Mouse (Mus musculus): ENCODE results near the gene Adssl1. TPM values are rescaled to one million over a fixed set of nuclear protein-coding genes. Genes with fewer than 3 reads are reported as not detected.

Adssl1 gene
- polyA plus RNA-seq, 1 experiment = 202 TPM

- Histone ChIP-seq H3K4me3 (peak overlapping the region; percentile 60), H3K36me3 (ENCODE audit: control insufficient read depth, insufficient read depth) (peaks cover 13% of the 10 kb centered on the region), H3ac (ENCODE audit: control insufficient read depth, insufficient read length) (peak overlapping the region; percentile 95), H3K4me2 (ENCODE audit: low read depth) (peak overlapping the region; percentile 66), H3K27me3 (ENCODE audit: control insufficient read depth, insufficient read depth, insufficient read length) (no peaks in the 10 kb centered on the region), H3K79me2 (ENCODE audit: control insufficient read depth, insufficient read depth) (peaks cover 54% of the 10 kb centered on the region)
- TF ChIP-seq SRF (IDR thresholded peaks at IDR 0.05; ENCODE audit: control insufficient read depth, insufficient read length, low read depth) (no peak), POLR2AphosphoS2 (IDR thresholded peaks at IDR 0.05; ENCODE audit: insufficient read length, low read depth) (peak; percentile 55), E2F4 (IDR thresholded peaks at IDR 0.05; ENCODE audit: insufficient read depth) (no peak), CEBPB (IDR thresholded peaks at IDR 0.05; ENCODE audit: insufficient read depth, poor library complexity, severe bottlenecking) (no peak), MYOD1 (IDR thresholded peaks at IDR 0.05; ENCODE audit: control insufficient read depth in 1 of 3, insufficient read length in 2 of 3, low read depth in 2 of 3) (peak; percentile 16 to 24 (median 23)), REST (IDR thresholded peaks at IDR 0.05; ENCODE audit: insufficient read depth, insufficient read length) (no peak), USF1 (IDR thresholded peaks at IDR 0.05; ENCODE audit: low read depth) (no peak), POLR2A (IDR thresholded peaks at IDR 0.05; ENCODE audit: insufficient read length, low read depth) (no peak), MYOG (IDR thresholded peaks at IDR 0.05; ENCODE audit: control insufficient read depth in 1 of 3, insufficient read depth in 1 of 3, insufficient read length in 2 of 3, low read depth in 2 of 3) (peak in 2 of 3 experiments; percentile 27 to 43), TCF12 (IDR thresholded peaks at IDR 0.05; ENCODE audit: insufficient read depth, poor library complexity, severe bottlenecking) (no peak)
Measured at GRCm38 (mm10) chr12:112672744-112673575, 53.1 kb downstream of the Adssl1 start.

GRCm38 (mm10) chr12:112673576-112674091 is 53.8 kb downstream of the Adssl1 start:
- TF ChIP-seq E2F4 (IDR thresholded peaks at IDR 0.05; ENCODE audit: insufficient read depth) (no peak), POLR2AphosphoS2 (IDR thresholded peaks at IDR 0.05; ENCODE audit: insufficient read length, low read depth) (peak; percentile 23)
- Histone ChIP-seq H3K4me2 (ENCODE audit: low read depth) (peak overlapping the region; percentile 66), H3K79me2 (ENCODE audit: control insufficient read depth, insufficient read depth) (peaks cover 47% of the 10 kb centered on the region), H3K27me3 (ENCODE audit: control insufficient read depth, insufficient read depth, insufficient read length) (no peaks in the 10 kb centered on the region), H3ac (ENCODE audit: control insufficient read depth, insufficient read length) (peak overlapping the region; percentile 95), H3K4me3 (peak overlapping the region; percentile 60), H3K36me3 (ENCODE audit: control insufficient read depth, insufficient read depth) (peaks cover 13% of the 10 kb centered on the region)

GRCm38 (mm10) chr12:112674132-112675011 is 54.5 kb downstream of the Adssl1 start, which contains the start of gene Akt1:
Akt1 (minus strand) TSS chr12:112674884.
- TF ChIP-seq TCF12 (IDR thresholded peaks at IDR 0.05; ENCODE audit: insufficient read depth, poor library complexity, severe bottlenecking) (no peak), MYOG (IDR thresholded peaks at IDR 0.05; ENCODE audit: control insufficient read depth in 1 of 3, insufficient read depth in 1 of 3, insufficient read length in 2 of 3, low read depth in 2 of 3) (no peak), POLR2AphosphoS2 (IDR thresholded peaks at IDR 0.05; ENCODE audit: insufficient read length, low read depth) (peak; percentile 46), CEBPB (IDR thresholded peaks at IDR 0.05; ENCODE audit: insufficient read depth, poor library complexity, severe bottlenecking) (no peak), POLR2A (IDR thresholded peaks at IDR 0.05; ENCODE audit: insufficient read length, low read depth) (peak; percentile 84), TCF3 (IDR thresholded peaks at IDR 0.05; ENCODE audit: insufficient read length, low read depth) (no peak)
- H3K4me3 ChIP-seq = peak within 1 kb of the TSS; percentile 60
- H3K36me3 ChIP-seq (ENCODE audit: control insufficient read depth, insufficient read depth) = peaks cover 8% of the 10 kb centered on the region
- H3K27me3 ChIP-seq (ENCODE audit: control insufficient read depth, insufficient read depth, insufficient read length) = no peaks in the 10 kb centered on the region
- H3K79me2 ChIP-seq (ENCODE audit: control insufficient read depth, insufficient read depth) = peaks cover 40% of the 10 kb centered on the region
- peak within 1 kb of the TSS; percentile 95 for H3ac ChIP-seq (ENCODE audit: control insufficient read depth, insufficient read length)
- H3K4me2 ChIP-seq (ENCODE audit: low read depth) = peak within 1 kb of the TSS; percentile 88

GRCm38 (mm10) chr12:112675245-112676035 is 55.6 kb downstream of the Adssl1 start:
- H3K36me3 ChIP-seq (ENCODE audit: control insufficient read depth, insufficient read depth) = peaks cover 6% of the 10 kb centered on the region

More at GRCm38 (mm10) chr12:112675245-112676035, 55.6 kb downstream of the Adssl1 start:
- TF ChIP-seq POLR2A (IDR thresholded peaks at IDR 0.05; ENCODE audit: insufficient read length, low read depth) = peak; percentile 30
- no peak for TF ChIP-seq E2F4 (IDR thresholded peaks at IDR 0.05; ENCODE audit: insufficient read depth)
- Histone ChIP-seq H3K4me3 (peak overlapping the region; percentile 60), H3K27me3 (ENCODE audit: control insufficient read depth, insufficient read depth, insufficient read length) (no peaks in the 10 kb centered on the region), H3K79me2 (ENCODE audit: control insufficient read depth, insufficient read depth) (peaks cover 29% of the 10 kb centered on the region), H3ac (ENCODE audit: control insufficient read depth, insufficient read length) (no peak overlapping the region), H3K4me2 (ENCODE audit: low read depth) (peak overlapping the region; percentile 88)

Measured in myocyte (in vitro differentiated cells).